Mouse (Mus musculus): Measurements from ENCODE around the gene Abca17.
A peak's percentile ranks its signal among the peaks of the same experiment; 100 is the strongest.

Abca17 gene

DNA sequence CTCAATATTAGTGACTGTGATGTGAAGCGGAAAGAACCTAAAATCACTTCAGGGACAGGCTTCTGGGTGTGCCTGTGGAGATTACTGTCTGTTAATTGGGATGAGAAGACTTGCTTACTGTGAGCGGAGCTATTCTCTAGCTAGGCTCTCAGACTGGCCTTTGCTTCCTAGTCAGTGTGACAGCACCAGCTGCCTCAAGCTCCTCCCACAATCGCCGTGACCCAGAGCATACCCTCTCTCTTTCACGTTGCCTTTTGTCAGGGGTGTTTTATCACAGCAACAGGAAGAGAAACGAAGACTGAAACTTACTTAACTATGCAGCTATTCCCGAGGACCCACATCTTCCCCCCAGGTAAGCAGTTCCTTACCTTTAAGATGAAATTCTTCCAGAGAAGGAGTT, 4.0 kb downstream of the Abca17 start:
- peak; percentile 17 to 34 for DNase-seq (ENCODE audit: low spot score in 2 of 2)

DNA sequence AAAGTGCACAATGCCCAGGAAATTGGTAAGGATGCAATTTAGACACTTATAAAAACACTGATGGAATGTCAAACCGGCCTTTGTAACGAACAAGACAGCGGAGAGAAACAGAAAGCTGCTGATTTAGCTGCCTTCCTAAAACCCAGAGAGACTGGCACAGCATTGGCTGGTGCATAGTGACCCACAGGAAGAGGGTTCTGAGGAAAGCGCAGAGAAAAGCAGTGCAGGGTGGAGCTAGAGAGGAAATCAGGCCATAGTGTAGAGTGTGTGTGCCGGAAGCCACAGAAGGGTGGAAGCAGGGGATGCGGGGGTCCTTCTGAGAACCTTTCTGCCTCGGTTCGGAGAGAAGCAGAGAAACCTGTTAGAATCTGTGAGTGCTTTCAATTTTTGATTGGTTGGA, 6.2 kb downstream of the Abca17 start:
- peak; percentile 6 to 14 for DNase-seq (ENCODE audit: low spot score in 2 of 2)

GRCm38 (mm10) chr17:24327656-24328055, 23.2 kb downstream of the Abca17 start:
- DNase-seq (ENCODE audit: low spot score in 2 of 2): no peak

DNA sequence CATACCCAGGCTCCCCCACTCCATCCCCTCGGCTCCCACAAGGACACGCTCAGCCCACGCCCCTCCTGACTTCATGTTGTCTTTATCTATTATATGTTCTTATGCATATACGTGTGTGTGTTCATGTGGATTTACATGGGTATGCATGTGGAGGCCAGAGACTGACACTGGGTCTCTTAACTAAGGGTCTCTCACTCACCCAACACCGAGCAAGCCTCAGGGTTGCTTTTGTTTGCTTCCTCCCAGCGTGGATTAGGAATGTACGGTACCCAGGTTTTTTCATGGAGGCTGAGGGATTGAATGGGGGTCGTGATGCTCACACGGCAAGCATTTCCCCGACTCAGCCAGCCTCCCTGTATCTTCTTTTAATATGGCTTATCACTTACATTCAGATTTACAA, 25.8 kb downstream of the Abca17 start:
- no peak for DNase-seq (ENCODE audit: low spot score in 2 of 2)

DNA sequence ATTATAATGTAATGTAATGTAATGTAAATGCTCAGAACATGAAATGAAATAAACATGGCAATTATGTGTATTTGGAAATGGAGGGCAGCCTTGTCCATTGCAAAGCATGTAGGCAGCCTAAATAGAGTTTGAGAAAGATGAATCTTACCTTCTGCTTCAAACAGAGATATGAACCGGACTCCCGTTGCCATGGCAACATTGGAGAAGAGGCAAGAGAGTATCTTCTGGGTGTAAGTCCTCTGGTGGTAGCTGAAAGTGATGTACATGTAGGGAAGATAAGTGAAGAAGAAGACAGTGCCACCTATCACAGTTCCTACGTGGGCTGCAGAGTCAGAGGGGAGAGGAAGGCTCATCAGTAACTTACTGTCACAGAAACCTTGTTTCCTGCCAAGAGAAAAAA, 30.0 kb downstream of the Abca17 start:
- no peak for DNase-seq (ENCODE audit: low spot score in 2 of 2)

DNA sequence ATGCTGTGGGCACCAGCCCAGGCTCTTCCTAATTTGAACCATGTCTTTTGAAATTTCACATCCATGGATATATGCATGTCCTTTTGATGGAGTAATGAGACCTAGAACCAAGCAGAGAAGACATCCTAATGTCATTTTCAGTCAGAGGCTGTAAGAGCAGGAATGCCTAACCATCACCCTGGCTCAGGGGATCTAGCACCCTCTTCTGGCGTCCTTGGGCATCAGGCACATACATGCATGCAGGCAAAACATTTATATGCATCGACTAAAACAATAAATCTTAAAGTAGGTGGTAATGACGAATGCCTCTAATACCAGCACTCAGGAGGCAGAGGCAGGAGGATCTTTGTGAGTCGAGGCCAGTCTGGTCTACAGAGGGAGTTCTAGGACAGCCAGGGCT, 43.4 kb downstream of the Abca17 start:
- DNase-seq (ENCODE audit: low spot score in 2 of 2): peak in 1 of 2 experiments; percentile 30

GRCm38 (mm10) chr17:24300651-24301050, 50.2 kb downstream of the Abca17 start:
- no peak for DNase-seq (ENCODE audit: low spot score in 2 of 2)

- no peak for DNase-seq (ENCODE audit: low spot score in 2 of 2)
Measured at GRCm38 (mm10) chr17:24289338-24289737, 61.5 kb downstream of the Abca17 start.

DNA sequence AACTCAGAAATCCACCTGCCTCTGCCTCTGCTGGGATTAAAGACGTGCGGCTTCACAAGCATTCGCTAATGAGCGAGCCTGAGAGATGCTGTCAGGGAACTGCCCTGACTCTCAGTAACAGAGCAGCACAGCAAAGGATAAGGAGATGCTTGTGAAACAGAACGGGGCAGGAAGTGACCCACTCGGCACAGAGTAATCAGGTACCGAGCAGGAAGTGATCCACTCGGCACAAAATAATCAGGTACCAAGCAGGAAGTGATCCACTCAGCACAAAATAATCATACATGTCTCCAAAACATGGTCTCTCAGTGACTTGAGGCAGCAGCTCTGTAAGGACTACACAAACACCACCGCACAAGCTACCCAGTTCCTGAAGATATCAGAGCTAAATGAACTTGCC, 62.4 kb downstream of the Abca17 start:
- no peak for DNase-seq (ENCODE audit: low spot score in 2 of 2)

GRCm38 (mm10) chr17:24285680-24286079, 65.2 kb downstream of the Abca17 start:
- no peak for DNase-seq (ENCODE audit: low spot score in 2 of 2)

DNA sequence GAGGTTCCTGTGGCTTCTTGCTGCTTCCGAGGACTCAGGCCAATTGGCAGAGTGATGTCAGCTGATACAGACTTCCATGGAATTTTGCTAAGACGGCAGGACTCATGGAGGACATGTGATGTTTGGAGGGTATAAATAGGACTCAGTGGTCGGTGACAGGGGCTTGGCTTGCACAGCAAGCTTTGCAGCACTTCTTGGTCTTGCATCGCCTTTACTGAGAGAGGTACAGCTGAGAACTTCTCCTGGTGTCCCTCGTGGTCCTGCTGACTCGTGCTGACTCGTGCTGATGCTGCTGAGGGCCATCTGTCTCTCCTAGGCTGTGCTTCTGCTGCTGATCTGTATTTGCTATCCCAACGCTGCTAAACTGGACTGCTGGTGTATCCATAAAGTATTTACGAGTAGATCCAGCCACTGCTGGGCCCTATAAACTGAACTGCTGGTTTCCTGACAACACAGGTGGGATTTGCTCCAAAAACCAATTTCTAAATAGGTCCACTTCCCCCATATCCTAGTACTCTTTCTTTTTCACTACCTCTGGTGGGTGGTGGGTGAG, 67.5 kb downstream of the Abca17 start:
- DNase-seq (ENCODE audit: low spot score in 2 of 2): no peak

GRCm38 (mm10) chr17:24282637-24283036, 68.2 kb downstream of the Abca17 start:
- no peak for DNase-seq (ENCODE audit: low spot score in 2 of 2)

- DNase-seq (ENCODE audit: low spot score in 2 of 2): no peak
Measured at GRCm38 (mm10) chr17:24279907-24280306, 71.0 kb downstream of the Abca17 start.

- DNase-seq (ENCODE audit: low spot score in 2 of 2): no peak
Measured at GRCm38 (mm10) chr17:24267133-24267532, 83.7 kb downstream of the Abca17 start.

DNA sequence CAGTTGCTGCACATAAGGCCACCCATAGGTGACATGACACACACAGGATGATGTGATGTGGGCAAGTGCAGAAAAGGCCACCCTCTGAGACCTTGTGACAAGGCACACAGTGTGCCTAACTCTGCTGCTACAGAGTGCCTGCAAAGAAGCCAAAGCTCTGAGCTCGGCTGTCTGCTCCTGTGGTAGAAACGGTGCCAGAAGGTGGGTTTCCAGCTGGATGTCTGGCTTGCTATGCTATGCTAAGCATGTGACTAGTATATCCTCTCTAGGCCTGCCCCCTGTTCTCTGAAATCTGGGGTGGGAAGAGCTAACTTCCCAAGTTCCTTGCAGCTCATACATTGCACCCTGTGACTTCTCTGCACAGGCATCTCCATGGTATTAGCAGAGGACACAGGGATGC, 86.1 kb downstream of the Abca17 start:
- DNase-seq (ENCODE audit: low spot score in 2 of 2): no peak

- no peak for DNase-seq (ENCODE audit: low spot score in 2 of 2)
Measured at GRCm38 (mm10) chr17:24260516-24260915, 90.4 kb downstream of the Abca17 start.

- DNase-seq (ENCODE audit: low spot score in 2 of 2): no peak
Measured at GRCm38 (mm10) chr17:24259702-24260101, 91.2 kb downstream of the Abca17 start.

GRCm38 (mm10) chr17:24258981-24259380, 91.9 kb downstream of the Abca17 start:
- DNase-seq (ENCODE audit: low spot score in 2 of 2): no peak

GRCm38 (mm10) chr17:24252329-24252728, 98.5 kb downstream of the Abca17 start:
- no peak for DNase-seq (ENCODE audit: low spot score in 2 of 2)

DNA sequence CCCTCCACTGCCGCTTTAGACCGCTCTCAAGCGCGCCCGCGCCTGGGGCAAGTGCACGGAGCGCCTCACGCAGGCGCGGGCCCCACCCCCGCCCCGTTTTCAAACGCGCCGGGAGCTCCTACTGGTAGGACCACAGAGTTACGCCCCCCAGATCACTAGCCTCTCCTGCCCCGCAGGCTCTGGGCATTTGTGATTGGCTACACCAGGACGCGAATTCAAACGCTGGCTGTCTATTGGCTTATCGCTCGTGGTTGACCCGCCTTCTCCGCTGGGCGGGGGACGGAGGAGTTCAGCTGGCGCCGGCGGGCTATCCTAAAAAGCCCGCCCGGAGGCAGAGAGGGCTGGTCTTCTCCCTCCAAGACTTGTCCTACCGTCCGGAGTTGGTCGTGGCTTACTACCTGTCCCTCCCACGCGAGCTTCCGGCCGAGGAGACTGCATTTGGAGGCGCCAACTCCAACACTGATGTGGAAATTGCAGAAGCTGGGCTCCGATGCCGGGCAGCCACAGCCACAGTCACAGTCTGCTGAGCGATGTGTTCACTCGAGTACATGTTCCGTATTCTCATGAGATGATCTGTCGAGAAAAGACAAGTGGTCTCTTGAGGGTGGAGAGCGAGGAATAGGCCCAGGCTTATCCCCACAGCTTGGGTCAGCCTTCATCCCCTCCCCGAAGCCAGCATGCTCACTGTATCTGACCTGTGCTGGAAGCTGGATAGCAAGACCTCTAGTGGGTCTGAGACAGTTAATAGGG, 99.4 kb downstream of the Abca17 start, which contains the start of gene Ccnf:
Ccnf (minus strand) TSS at position 165 of the 750 bp plus-strand sequence.
- DNase-seq (ENCODE audit: low spot score in 2 of 2): peak; percentile 95 to 97

- no peak for DNase-seq (ENCODE audit: low spot score in 2 of 2)
Measured at GRCm38 (mm10) chr17:24250988-24251319, 99.9 kb downstream of the Abca17 start.

DNA sequence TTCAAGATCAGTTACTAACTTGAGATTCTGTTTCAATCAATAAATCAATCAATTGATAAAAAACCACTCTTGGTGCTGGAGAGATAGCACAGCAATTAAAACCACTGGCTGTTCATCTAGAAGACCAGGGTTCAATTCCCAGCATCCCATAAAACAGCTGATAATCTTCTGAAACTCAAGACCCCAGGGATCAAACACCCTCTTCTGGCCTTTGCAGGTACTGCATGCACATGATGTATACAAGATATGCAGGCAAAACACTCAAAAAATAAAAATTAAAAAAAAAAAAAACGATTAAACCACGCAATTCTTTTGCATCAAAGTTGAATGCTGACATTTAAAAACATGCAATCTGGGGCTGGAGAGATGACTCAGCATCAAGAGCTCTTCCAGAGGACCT, 102.2 kb downstream of the Abca17 start:
- peak in 1 of 2 experiments; percentile 35 for DNase-seq (ENCODE audit: low spot score in 2 of 2)

GRCm38 (mm10) chr17:24244061-24244460, 106.8 kb downstream of the Abca17 start:
- no peak for DNase-seq (ENCODE audit: low spot score in 2 of 2)
